Mouse (Mus musculus): ENCODE data around the gene Grid2ip.

- TF ChIP-seq POLR2AphosphoS2 (IDR thresholded peaks at IDR 0.05; ENCODE audit: insufficient read length, low read depth) = no peak
- no peak for TF ChIP-seq TCF12 (IDR thresholded peaks at IDR 0.05; ENCODE audit: insufficient read depth, poor library complexity, severe bottlenecking)
- no peak for TF ChIP-seq MYOG (IDR thresholded peaks at IDR 0.05; ENCODE audit: control insufficient read depth in 1 of 3, insufficient read depth in 1 of 3, insufficient read length in 2 of 3, low read depth in 2 of 3)
- TF ChIP-seq POLR2A (IDR thresholded peaks at IDR 0.05; ENCODE audit: insufficient read length, low read depth) = no peak
- TF ChIP-seq MYOD1 (IDR thresholded peaks at IDR 0.05; ENCODE audit: control insufficient read depth in 1 of 3, insufficient read length in 2 of 3, low read depth in 2 of 3) = no peak
- TF ChIP-seq USF1 (IDR thresholded peaks at IDR 0.05; ENCODE audit: low read depth) = no peak
- no peak for TF ChIP-seq SRF (IDR thresholded peaks at IDR 0.05; ENCODE audit: control insufficient read depth, insufficient read length, low read depth)
- TF ChIP-seq CEBPB (IDR thresholded peaks at IDR 0.05; ENCODE audit: insufficient read depth, poor library complexity, severe bottlenecking) = no peak
- TF ChIP-seq MAX (IDR thresholded peaks at IDR 0.05; ENCODE audit: low read depth) = no peak
- no peak for TF ChIP-seq E2F4 (IDR thresholded peaks at IDR 0.05; ENCODE audit: insufficient read depth)
Observed at GRCm38 (mm10) chr5:143363678-143364615, 6.8 kb downstream of the Grid2ip start.

Measured in myocyte (in vitro differentiated cells).